Mouse (Mus musculus): Measurements from ENCODE around the gene Gm4353.
A peak's percentile ranks its signal among the peaks of the same experiment; 100 is the strongest.
"Not testable (repeated sequence)": the region's sequence is repeated elsewhere in the genome, so short reads cannot be mapped to it uniquely, and the experiment has no call there.

The Gm4353 gene

DNA sequence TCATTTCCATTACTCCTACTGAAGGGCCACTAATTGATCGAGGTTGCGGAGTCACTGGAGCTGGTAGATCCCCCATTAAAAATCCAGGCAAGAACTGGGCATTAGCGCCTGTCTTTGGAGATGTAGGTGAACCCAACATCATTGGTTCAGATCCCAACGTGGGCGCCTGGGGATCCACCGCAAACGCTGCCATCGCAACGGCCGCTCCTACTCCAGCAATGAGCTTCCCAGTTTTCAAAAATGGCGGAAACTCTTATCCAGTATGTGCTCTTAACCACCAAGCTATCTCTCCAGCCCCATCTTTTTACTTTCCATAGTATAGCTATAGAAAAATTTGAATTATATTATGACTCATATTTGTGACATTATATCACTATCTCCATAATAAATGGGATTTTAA, at the start of gene Gm4353:
Gene Gm4353, minus strand, starts transcription at position 270 of the 400 bp plus-strand sequence.
- DNase-seq (ENCODE audit: low spot score) = not testable (repeated sequence)

- peak; percentile 77 for DNase-seq (ENCODE audit: low spot score)
Observed at GRCm38 (mm10) chr7:116132078-116132477, 47.6 kb upstream of the Gm4353 start.

GRCm38 (mm10) chr7:116131390-116131789, 47.0 kb upstream of the Gm4353 start:
- DNase-seq (ENCODE audit: low spot score) = peak; percentile 24

- no peak for DNase-seq (ENCODE audit: low spot score)
Observed at GRCm38 (mm10) chr7:116129374-116129773, 44.9 kb upstream of the Gm4353 start.

DNA sequence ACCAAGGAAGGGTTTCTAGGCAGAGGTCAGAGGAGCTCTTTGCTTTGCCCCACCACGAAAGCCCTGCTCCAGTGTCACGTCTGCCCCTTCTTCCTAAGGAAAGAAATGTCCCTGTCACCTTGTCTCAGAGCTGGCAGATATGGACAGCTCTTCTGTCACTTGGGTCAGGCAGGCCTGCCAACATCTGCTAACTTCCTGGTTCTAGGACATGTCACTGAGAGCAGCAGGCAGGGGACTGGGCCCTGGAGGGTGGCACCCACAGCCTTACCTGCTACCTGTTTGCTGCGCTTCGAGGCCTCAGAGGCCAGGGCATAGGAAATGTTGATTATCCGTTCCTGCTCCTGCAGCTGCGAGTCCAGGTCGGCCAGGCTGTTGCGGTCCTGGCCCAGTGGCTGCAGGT, 43.9 kb upstream of the Gm4353 start:
- DNase-seq (ENCODE audit: low spot score) = no peak

- no peak for DNase-seq (ENCODE audit: low spot score)
Observed at GRCm38 (mm10) chr7:116127052-116127451, 42.6 kb upstream of the Gm4353 start.

DNA sequence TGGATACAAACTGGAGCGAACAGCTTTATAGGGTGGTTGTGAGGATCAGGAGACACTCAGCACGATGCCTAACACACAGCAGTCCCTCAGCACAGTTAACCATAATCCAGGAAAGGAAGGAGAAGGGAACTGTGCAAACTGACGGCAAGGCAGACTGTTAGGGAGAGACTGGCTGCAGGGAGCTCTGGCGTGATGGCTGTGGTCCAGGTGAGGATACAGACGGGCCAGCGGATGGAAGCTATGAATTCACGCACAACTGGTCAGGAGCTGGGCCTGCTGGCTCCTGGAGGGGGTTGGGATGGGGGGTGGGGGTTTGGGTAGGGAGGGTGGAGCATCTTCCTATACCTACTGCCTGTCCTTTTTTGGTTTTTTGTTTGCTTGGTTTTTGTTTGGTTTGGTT, 41.2 kb upstream of the Gm4353 start:
- no peak for DNase-seq (ENCODE audit: low spot score)

- no peak for DNase-seq (ENCODE audit: low spot score)
Observed at GRCm38 (mm10) chr7:116124057-116124456, 39.6 kb upstream of the Gm4353 start.

- DNase-seq (ENCODE audit: low spot score) = no peak
Observed at GRCm38 (mm10) chr7:116123597-116123985, 39.2 kb upstream of the Gm4353 start.

DNA sequence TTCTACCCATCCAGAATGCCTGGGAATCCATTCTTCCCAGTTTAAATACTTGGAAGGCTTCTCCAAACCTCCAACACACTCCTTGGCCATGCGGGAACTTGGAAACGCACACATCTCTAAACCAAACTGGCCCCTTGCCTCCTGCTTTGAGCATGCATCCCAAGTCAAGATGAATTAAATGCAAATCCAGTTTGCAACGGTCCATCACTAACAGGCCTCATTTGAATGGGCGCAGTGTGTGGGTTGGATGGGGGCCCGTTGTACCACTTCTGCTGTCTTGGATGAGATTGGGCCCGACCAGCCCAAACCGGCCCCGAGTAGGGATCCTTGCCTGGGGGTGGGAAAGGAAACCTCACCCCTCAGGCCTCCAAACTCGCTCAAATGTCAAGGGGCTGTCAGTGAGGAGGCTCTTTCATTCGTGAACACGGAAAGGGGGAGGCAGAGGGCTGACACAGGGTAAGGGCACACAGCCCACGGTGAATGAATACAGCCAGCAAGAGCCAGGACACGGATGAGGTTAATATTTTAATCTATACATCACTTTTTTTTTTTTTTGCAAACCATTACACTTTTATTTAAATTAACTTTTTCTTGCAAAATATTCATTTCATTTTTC, 38.7 kb upstream of the Gm4353 start:
- no peak for DNase-seq (ENCODE audit: low spot score)

- DNase-seq (ENCODE audit: low spot score) = no peak
Observed at GRCm38 (mm10) chr7:116121202-116121601, 36.8 kb upstream of the Gm4353 start.

GRCm38 (mm10) chr7:116120737-116121136, 36.3 kb upstream of the Gm4353 start:
- DNase-seq (ENCODE audit: low spot score) = no peak

GRCm38 (mm10) chr7:116119306-116119857, 34.9 kb upstream of the Gm4353 start:
- no peak for DNase-seq (ENCODE audit: low spot score)

- DNase-seq (ENCODE audit: low spot score) = no peak
Observed at GRCm38 (mm10) chr7:116115991-116116390, 31.6 kb upstream of the Gm4353 start.

- DNase-seq (ENCODE audit: low spot score) = no peak
Observed at GRCm38 (mm10) chr7:116115216-116115930, 30.9 kb upstream of the Gm4353 start.

DNA sequence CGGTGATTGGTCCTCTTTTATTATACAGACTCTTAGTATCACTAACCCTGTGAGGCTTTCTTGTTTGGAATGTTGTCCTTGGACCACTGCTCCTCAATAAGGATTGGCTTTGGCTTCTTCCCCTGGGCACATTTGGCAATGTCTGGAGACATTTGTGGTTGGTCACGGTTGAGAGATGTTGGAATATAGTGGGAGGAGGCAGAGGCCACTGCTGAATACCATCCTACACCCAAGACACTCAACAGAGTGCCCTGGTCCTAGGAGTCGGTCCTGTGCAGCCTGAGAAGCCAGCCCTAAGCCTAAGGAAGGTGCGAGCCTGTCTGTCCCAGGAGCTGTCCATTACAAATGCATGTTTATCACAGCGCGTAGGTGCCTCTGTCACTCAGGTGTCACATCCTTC, 27.1 kb upstream of the Gm4353 start:
- no peak for DNase-seq (ENCODE audit: low spot score)

- DNase-seq (ENCODE audit: low spot score) = no peak
Observed at GRCm38 (mm10) chr7:116110661-116111060, 26.2 kb upstream of the Gm4353 start.

DNA sequence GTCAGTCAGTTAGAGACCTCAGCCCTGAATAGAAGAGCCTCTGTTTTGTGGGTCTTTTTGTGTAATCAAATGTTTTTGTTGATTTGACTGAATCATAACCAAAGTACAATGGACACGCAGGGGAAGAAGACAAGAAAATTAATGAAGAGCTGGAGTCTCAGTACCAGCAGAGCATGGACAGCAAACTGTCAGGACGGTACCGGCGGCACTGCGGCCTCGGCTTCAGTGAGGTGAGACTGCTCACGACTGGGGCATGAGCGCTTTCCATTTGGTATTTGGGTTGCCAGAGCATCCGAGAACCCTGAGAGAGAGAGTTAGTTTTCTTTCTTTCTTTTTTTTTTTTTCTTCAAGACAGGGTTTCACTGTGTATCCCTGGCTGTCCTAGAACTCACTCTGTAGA, 18.7 kb upstream of the Gm4353 start:
- no peak for DNase-seq (ENCODE audit: low spot score)

DNA sequence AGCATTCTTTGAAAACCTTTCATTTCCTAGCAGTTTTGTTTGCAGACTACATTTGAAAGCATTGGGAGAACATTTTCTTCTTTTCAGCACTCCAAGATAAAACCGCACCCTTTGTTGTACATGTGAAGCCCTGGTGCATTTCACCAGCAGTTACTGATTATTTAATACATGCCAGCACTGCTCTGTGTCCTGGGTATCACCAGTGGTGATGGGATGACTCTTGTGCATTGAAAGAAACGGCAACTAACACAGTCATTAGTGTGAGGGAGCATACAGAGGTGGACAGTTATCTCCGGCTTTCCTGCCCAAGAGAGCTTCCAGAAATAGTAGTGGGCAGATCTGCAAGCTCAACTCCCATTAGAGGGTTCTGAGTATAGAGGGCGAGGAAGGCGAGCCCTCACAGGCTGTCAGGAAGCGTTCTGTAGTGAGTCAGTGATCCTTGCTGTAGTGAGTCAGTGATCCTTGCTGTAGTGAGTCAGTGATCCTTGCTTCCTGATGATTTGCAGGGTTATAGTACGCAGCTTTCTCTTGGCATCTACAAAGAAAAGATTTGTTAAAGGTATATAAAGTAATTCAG, 15.6 kb upstream of the Gm4353 start:
- DNase-seq (ENCODE audit: low spot score) = no peak

- DNase-seq (ENCODE audit: low spot score) = no peak
Observed at GRCm38 (mm10) chr7:116093466-116093850, 9.0 kb upstream of the Gm4353 start.

GRCm38 (mm10) chr7:116092710-116093465, 8.5 kb upstream of the Gm4353 start:
- DNase-seq (ENCODE audit: low spot score) = peak; percentile 93

GRCm38 (mm10) chr7:116060739-116061138, 23.7 kb downstream of the Gm4353 start:
- no peak for DNase-seq (ENCODE audit: low spot score)
